Mouse (Mus musculus): ENCODE measurements around the gene Slc25a39. TPM values are rescaled to one million over a fixed set of nuclear protein-coding genes. Genes with fewer than 3 reads are reported as not detected.
A peak's percentile ranks its signal among the peaks of the same experiment; 100 is the strongest.

Slc25a39 gene
- polyA plus RNA-seq, 1 experiment from 2014 or later: 189 TPM

DNA sequence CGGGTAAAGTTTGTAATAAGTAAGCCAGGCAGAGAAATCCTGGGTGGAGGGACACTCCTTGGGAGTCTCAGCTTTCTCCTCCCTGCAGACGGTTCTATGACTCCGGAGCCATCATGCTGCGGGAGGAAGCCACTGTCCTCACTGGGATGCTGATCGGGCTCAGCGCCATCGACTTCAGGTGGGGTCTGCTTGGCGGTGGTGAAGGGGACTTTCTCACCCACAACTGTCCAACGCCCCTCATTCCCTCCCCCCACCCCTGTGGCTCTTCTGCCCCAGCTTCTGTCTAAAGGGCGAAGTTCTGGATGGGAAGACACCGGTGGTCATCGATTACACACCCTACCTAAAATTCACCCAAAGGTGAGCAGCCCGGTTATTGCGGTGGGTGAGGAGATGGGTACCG, 8.6 kb downstream of the Slc25a39 start:
- DNase-seq (ENCODE audit: low spot score): no peak

DNA sequence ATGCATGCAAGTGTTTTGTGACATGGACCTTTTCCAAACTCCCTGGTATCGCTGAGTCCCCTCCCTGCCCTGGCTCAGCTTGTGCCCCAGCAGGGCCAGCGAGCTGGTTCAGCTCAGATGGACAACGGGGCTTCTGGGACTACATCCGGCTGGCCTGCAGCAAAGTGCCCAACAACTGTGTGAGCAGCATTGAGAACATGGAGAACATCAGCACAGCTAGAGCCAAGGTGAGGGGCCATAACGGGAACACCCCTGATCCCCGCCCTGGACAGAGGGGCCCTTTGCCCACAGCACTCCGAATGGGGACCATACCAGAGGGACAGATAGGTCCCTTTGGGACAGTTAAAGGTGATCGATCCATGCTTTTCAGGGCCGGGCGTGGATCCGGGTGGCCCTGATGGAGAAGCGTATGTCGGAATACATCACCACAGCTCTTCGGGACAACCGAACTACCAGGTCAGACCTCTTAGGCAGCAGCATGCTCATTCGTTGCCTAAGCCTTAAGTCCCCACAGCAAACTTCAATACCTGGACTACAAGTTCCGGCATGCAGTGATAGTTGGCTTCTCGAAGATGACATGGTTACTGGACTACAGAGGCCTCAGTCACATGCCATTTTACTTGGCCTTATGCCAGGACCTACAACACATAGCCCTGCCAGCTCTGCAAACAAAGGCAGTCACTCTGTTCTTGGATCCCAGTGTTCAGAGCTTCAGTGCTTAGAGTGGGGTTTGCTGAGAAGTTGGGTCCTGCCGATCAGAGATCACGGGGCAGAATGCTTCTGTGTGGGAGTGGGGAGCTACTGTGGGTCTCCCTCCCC, 9.5 kb downstream of the Slc25a39 start:
- no peak overlapping the region for H3K27ac ChIP-seq (replicated peaks)
- no peak overlapping the region for H3K9ac ChIP-seq (ENCODE audit: low read length)
- 0 out of 2 replicates have a peak, but pooled peaks cover 5% of the 10 kb centered on the region for H3K27me3 ChIP-seq (ENCODE audit: control insufficient read depth, insufficient read depth, low read length)
- peaks cover 7% of the 10 kb centered on the region for H3K36me3 ChIP-seq (ENCODE audit: control insufficient read depth, insufficient read depth, low read length)
- DNase-seq (ENCODE audit: low spot score) (peak; percentile 74), ATAC-seq (ENCODE audit: low FRiP score, low TSS enrichment) (peak; percentile 74)
- TF ChIP-seq CTCF (IDR thresholded peaks at IDR 0.05; ENCODE audit: low read depth) (no peak), EP300 (optimal IDR thresholded peaks at IDR 0.05) (no peak)
- H3K4me2 ChIP-seq (replicated peaks; ENCODE audit: low read depth): no peak overlapping the region
- H3K4me1 ChIP-seq (replicated peaks; ENCODE audit: control insufficient read depth, insufficient read depth): peaks cover 6% of the 10 kb centered on the region; the same call in 1 of the 2 replicates
- H3K4me3 ChIP-seq (ENCODE audit: low read depth, low read length): no peak overlapping the region
- 65% methylated on average over 20 of the region's 20 CpGs for WGBS
- no peaks in the 10 kb centered on the region for H3K9me3 ChIP-seq (ENCODE audit: control insufficient read depth, low read length)

More for the DNA sequence above, 8.6 kb downstream of the Slc25a39 start:
- Histone ChIP-seq H3K27me3 (ENCODE audit: control insufficient read depth, insufficient read depth, low read length) (0 out of 2 replicates have a peak, but pooled peaks cover 5% of the 10 kb centered on the region), H3K9ac (ENCODE audit: low read length) (no peak overlapping the region), H3K27ac (replicated peaks) (no peak overlapping the region), H3K4me1 (replicated peaks; ENCODE audit: control insufficient read depth, insufficient read depth) (peaks cover 3% of the 10 kb centered on the region; the same call in 1 of the 2 replicates), H3K9me3 (ENCODE audit: control insufficient read depth, low read length) (no peaks in the 10 kb centered on the region), H3K4me2 (replicated peaks; ENCODE audit: low read depth) (peak overlapping the region; percentile 57), H3K36me3 (ENCODE audit: control insufficient read depth, insufficient read depth, low read length) (peaks cover 14% of the 10 kb centered on the region), H3K4me3 (ENCODE audit: low read depth, low read length) (no peak overlapping the region)
- no peak for TF ChIP-seq CTCF (IDR thresholded peaks at IDR 0.05; ENCODE audit: low read depth)
- no peak for TF ChIP-seq EP300 (optimal IDR thresholded peaks at IDR 0.05)
- 8% methylated on average over 15 of the region's 15 CpGs for WGBS
- no peak for ATAC-seq (ENCODE audit: low FRiP score, low TSS enrichment)

DNA sequence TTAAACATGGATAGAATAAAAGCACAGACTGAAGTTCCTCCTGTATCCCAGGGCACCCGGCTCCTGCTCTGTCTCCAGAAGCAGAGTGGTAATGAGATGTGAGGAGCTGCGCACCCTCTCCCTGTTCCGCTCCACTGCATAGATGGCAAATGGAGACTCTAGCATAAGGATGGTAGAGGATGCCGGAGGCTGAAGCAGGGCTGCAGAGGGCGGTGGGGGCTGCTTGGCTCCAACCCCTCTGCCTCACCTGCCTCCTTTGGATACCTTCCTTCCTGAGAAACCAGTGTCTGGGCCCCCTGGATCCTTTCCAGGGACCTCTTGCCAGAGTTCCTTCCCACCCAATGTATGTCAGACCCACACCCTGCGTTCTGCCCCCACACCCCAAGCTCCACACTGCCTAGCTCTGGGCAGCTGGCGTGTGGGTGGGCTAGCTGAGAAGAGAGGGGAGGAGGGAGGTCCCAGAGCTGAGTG, 11.0 kb downstream of the Slc25a39 start:
- no peaks in the 10 kb centered on the region for H3K9me3 ChIP-seq (ENCODE audit: control insufficient read depth, low read length)
- ATAC-seq (ENCODE audit: low FRiP score, low TSS enrichment): no peak
- H3K4me1 ChIP-seq (replicated peaks; ENCODE audit: control insufficient read depth, insufficient read depth): peaks cover 6% of the 10 kb centered on the region; the same call in 1 of the 2 replicates
- TF ChIP-seq CTCF (IDR thresholded peaks at IDR 0.05; ENCODE audit: low read depth) (no peak), EP300 (optimal IDR thresholded peaks at IDR 0.05) (no peak)
- WGBS: 72% methylated on average over 7 of the region's 7 CpGs
- no peak overlapping the region for H3K4me2 ChIP-seq (replicated peaks; ENCODE audit: low read depth)
- no peak overlapping the region for H3K9ac ChIP-seq (ENCODE audit: low read length)
- DNase-seq (ENCODE audit: low spot score): no peak
- no peak overlapping the region for H3K4me3 ChIP-seq (ENCODE audit: low read depth, low read length)
- no peak overlapping the region for H3K27ac ChIP-seq (replicated peaks)
- 0 out of 2 replicates have a peak, but pooled peaks cover 5% of the 10 kb centered on the region for H3K27me3 ChIP-seq (ENCODE audit: control insufficient read depth, insufficient read depth, low read length)
- H3K36me3 ChIP-seq (ENCODE audit: control insufficient read depth, insufficient read depth, low read length): no peaks in the 10 kb centered on the region

DNA sequence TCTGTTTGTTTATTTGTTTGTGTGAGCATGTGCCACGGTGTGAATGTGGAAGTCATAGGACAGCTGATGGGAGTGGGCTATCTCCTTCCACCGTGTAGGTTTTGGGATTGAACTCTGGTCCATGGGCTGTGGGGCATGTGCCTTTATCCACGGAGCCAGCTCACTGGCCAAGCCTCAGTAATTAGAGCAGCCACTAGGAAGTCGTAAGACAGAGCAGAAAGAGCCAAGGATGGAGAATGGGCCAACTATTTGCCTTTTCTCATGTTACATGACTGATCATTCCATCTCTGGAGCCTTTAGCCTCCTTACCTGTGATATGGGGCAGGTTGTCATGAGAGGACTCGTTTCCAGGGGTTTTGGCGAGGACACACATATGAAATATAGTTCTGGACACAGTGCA, 11.5 kb downstream of the Slc25a39 start:
- no peak overlapping the region for H3K4me2 ChIP-seq (replicated peaks; ENCODE audit: low read depth)
- TF ChIP-seq EP300 (optimal IDR thresholded peaks at IDR 0.05) (no peak), CTCF (IDR thresholded peaks at IDR 0.05; ENCODE audit: low read depth) (no peak)
- WGBS: 54% methylated on average over 6 of the region's 6 CpGs
- no peaks in the 10 kb centered on the region for H3K9me3 ChIP-seq (ENCODE audit: control insufficient read depth, low read length)
- no peaks in the 10 kb centered on the region for H3K36me3 ChIP-seq (ENCODE audit: control insufficient read depth, insufficient read depth, low read length)
- DNase-seq (ENCODE audit: low spot score) (no peak), ATAC-seq (ENCODE audit: low FRiP score, low TSS enrichment) (no peak)
- H3K27me3 ChIP-seq (ENCODE audit: control insufficient read depth, insufficient read depth, low read length): 0 out of 2 replicates have a peak, but pooled peaks cover 5% of the 10 kb centered on the region
- no peak overlapping the region for H3K9ac ChIP-seq (ENCODE audit: low read length)
- H3K4me3 ChIP-seq (ENCODE audit: low read depth, low read length): no peak overlapping the region
- H3K4me1 ChIP-seq (replicated peaks; ENCODE audit: control insufficient read depth, insufficient read depth): peaks cover 6% of the 10 kb centered on the region; the same call in 1 of the 2 replicates
- no peak overlapping the region for H3K27ac ChIP-seq (replicated peaks)

DNA sequence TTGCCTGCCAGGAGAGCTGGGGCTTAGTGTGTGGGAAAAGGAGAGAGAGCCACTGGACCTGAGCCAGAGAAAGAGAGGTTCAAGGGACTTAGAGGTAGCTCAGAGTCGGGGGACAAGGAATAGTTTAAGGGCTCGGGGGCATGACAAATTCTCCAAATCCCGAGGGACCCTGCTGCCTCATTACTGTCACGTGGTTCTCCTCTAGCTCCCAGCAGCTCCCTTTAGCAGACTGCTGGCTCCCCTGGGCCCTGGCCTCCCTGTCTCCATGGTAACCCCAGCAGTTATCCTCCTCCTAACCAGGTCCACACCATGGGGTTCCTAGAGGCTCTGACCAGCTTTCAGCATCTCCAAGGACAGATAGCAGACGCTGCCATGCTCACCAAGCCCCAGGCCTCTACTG, 12.5 kb downstream of the Slc25a39 start:
- Histone ChIP-seq H3K27ac (replicated peaks) (no peak overlapping the region), H3K4me1 (replicated peaks; ENCODE audit: control insufficient read depth, insufficient read depth) (peaks cover 6% of the 10 kb centered on the region; the same call in 1 of the 2 replicates), H3K9me3 (ENCODE audit: control insufficient read depth, low read length) (no peaks in the 10 kb centered on the region), H3K9ac (ENCODE audit: low read length) (no peak overlapping the region), H3K4me3 (ENCODE audit: low read depth, low read length) (no peak overlapping the region), H3K4me2 (replicated peaks; ENCODE audit: low read depth) (no peak overlapping the region), H3K36me3 (ENCODE audit: control insufficient read depth, insufficient read depth, low read length) (no peaks in the 10 kb centered on the region), H3K27me3 (ENCODE audit: control insufficient read depth, insufficient read depth, low read length) (0 out of 2 replicates have a peak, but pooled peaks cover 5% of the 10 kb centered on the region)
- no peak for DNase-seq (ENCODE audit: low spot score)
- TF ChIP-seq EP300 (optimal IDR thresholded peaks at IDR 0.05) (no peak), CTCF (IDR thresholded peaks at IDR 0.05; ENCODE audit: low read depth) (no peak)
- 27% methylated on average over 5 of the region's 5 CpGs for WGBS
- no peak for ATAC-seq (ENCODE audit: low FRiP score, low TSS enrichment)
